Mouse (Mus musculus): ENCODE measurements around the gene Ddx18.

Ddx18 gene

GRCm38 (mm10) chr1:121527600-121528398 is 40.0 kb downstream of the Ddx18 start:
- DNase-seq (ENCODE audit: low read depth in 1 of 2, low spot score in 2 of 2), result no peak

DNA sequence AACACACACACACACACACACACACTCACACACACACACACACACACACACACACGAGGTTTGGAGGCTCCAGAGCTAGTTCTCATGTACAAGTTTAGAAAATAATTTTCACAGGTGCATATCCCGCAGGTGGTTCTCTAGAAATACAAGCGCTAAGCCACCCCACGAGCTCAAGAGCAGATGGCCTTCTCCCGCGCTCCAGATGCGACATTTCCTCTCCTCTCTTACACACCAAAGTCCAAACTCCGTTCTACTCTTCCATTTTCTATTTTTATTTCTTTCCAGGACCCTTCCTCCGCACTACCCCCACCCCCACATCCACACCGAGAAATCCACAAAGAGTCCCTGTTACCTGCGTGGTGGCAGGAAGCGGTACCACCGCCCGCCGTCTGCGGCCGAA is 40.7 kb downstream of the Ddx18 start:
- no peak for DNase-seq (ENCODE audit: low read depth in 1 of 2, low spot score in 2 of 2)

DNA sequence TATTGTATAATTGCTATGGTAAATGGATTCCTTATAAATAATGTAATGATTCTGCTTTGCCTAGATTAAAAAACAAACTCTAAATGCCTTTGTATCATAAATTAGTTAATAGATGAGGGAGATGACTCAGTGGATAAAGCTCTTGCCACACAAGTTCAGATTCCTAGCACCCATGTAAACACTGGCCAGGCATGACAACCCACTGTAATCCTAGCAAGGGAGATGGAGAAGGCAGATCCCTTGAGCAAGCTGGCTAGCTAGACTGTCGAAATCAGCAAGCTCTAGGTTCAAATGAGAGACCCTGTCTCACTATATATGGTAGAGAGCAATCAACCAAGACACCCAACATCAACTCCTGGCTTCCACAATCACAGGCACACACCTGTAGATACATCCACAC is 49.2 kb downstream of the Ddx18 start:
- DNase-seq (ENCODE audit: low read depth in 1 of 2, low spot score in 2 of 2), result no peak

GRCm38 (mm10) chr1:121511966-121512365 is 55.8 kb downstream of the Ddx18 start:
- no peak for DNase-seq (ENCODE audit: low read depth in 1 of 2, low spot score in 2 of 2)

DNA sequence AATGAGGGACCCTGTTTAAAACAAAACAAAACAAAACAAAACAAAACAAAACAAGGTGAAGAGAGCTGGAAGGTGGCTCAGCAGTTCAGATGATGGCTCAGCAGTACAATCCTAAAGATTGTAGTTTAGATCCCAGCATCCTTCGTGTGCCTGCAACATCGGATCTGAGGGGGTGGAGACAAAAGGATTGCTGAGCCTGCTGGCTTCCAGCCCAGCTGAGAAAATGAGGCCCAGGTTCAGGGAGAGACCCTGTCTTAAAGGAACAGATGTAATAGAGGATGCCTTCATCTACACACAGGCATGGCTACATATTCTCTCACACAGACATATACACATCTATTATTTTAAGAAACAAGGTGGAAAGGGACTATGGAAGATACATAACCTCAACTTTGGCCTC is 56.6 kb downstream of the Ddx18 start:
- DNase-seq (ENCODE audit: low read depth in 1 of 2, low spot score in 2 of 2), result no peak

- DNase-seq (ENCODE audit: low read depth in 1 of 2, low spot score in 2 of 2), result no peak
These were observed 57.2 kb downstream of the Ddx18 start for GRCm38 (mm10) chr1:121510420-121511140.

DNA sequence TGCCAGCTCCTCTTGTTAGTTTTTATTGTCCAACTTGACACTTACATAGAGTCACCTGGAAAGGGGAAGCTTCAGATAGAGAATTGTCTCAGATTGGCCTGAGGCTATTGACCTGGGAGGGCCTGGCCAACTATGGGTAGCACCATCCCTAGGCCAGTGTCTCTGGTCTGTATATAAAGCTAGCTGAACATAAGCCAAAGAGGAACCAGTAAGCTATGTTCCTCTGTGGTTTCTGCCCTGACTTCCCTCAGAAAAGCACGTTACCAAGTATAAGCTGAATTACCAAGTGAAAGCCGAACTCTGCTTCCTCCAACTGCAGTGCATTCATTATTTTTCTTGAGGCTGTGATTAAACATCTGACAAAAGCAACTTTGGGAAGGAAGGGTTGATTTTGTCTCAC is 59.1 kb downstream of the Ddx18 start:
- no peak for DNase-seq (ENCODE audit: low read depth in 1 of 2, low spot score in 2 of 2)

All from monocyte, adult 2 months (primary cell).